Mouse (Mus musculus): ENCODE measurements around the gene Ado. TPM values are rescaled to one million over a fixed set of nuclear protein-coding genes. Genes with fewer than 3 reads are reported as not detected.
A peak's percentile ranks its signal among the peaks of the same experiment; 100 is the strongest.

The Ado gene
- polyA plus RNA-seq (2012; rRNA removed), result 38.2 and 39.3 TPM in 2 replicates

DNA sequence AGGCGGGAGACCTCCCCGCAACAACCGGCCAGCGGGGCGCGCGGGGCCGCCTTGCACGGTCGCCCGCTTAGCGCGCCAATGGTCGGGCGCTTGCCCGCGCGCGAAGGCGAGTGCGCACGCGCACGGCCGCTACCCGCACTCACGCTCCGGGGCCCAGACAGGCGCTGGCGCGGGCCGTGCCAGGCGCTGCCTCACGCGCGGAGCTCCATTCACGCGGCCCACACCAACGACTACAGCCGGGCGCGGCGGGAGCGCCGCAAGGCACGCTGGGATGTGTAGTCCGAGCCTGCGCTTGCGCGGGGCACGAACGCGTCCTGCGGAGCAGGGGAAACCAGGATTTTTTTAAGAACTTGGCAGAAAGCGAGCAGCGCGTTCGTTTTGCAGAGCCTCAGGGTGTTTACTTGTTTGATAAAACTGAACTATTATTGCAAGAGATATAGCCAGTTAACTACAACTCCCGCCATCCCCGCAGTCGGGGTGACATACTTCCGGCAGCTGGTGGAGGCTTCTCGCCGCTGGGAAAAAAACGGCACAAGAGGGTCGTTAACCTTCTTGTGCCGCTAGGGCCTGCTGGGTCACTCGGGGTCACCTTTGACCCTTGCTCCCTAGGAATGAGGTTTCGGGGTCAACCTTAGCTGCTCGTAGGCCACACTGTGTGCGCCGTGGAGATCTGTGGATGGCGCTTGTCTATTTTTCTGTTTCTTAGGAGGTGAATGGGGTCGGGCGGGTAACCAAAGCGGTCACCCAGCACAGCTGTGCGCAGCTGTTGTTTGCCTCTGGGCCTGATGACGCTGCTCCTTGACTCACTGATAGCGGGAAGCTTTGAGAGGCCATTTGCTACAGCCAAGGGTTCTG, at the start of gene Ado:
Gene Ado (minus strand): TSS at position 79 of the 855 bp plus-strand sequence.
- no peaks in the 10 kb centered on the region for H3K27me3 ChIP-seq (ENCODE audit: control insufficient read depth, insufficient read depth, low read length)
- H3K4me1 ChIP-seq (ENCODE audit: control insufficient read depth, insufficient read depth, low read length), result no peaks in the 10 kb centered on the region; the same call in 1 of the 2 replicates
- H3K4me3 ChIP-seq (replicated peaks; ENCODE audit: insufficient read depth, low read depth, low read length), result peak within 1 kb of the TSS; percentile 99
- WGBS, result under 1% methylated on average over 63 of the region's 79 CpGs
- DNase-seq, result peak; percentile 96 to 97
- TF ChIP-seq CTCF (IDR thresholded peaks at IDR 0.05; ENCODE audit: borderline replicate concordance, insufficient read depth, low read depth, low read length) (0 out of 2 replicates have a peak, but pooled peaks have one; percentile 22), POLR2A (IDR thresholded peaks at IDR 0.05; ENCODE audit: borderline replicate concordance, insufficient read depth, low read length) (peak; percentile 71)
- peak within 1 kb of the TSS; percentile 99 for H3K27ac ChIP-seq (ENCODE audit: insufficient read depth, low read length)

DNA sequence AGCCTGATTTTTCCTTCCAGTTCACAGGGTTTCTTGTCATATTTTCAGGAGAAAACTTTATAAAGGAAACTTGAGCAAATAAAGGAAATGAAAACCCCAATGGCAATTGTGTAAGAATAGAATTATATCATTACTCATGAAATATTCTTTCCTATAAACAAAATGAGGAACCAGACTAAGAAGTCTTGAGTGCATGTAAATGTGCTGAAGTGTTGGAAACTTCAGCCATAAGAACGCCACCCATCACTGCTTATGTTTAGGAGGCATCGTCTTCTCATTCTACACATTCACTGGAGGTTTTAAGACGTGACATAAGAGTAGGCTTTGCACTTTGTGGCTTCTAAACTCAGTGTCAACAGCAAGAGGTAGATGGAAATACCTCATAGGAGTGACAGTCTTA, 46.5 kb upstream of the Ado start:
- Histone ChIP-seq H3K4me3 (replicated peaks; ENCODE audit: insufficient read depth, low read depth, low read length) (no peak overlapping the region), H3K4me1 (ENCODE audit: control insufficient read depth, insufficient read depth, low read length) (no peaks in the 10 kb centered on the region), H3K27me3 (ENCODE audit: control insufficient read depth, insufficient read depth, low read length) (no peaks in the 10 kb centered on the region), H3K27ac (ENCODE audit: insufficient read depth, low read length) (no peak overlapping the region)
- TF ChIP-seq CTCF (IDR thresholded peaks at IDR 0.05; ENCODE audit: borderline replicate concordance, insufficient read depth, low read depth, low read length) (no peak), POLR2A (IDR thresholded peaks at IDR 0.05; ENCODE audit: borderline replicate concordance, insufficient read depth, low read length) (no peak)
- no peak for DNase-seq
- WGBS, result 83% methylated on average over 3 of the region's 3 CpGs

DNA sequence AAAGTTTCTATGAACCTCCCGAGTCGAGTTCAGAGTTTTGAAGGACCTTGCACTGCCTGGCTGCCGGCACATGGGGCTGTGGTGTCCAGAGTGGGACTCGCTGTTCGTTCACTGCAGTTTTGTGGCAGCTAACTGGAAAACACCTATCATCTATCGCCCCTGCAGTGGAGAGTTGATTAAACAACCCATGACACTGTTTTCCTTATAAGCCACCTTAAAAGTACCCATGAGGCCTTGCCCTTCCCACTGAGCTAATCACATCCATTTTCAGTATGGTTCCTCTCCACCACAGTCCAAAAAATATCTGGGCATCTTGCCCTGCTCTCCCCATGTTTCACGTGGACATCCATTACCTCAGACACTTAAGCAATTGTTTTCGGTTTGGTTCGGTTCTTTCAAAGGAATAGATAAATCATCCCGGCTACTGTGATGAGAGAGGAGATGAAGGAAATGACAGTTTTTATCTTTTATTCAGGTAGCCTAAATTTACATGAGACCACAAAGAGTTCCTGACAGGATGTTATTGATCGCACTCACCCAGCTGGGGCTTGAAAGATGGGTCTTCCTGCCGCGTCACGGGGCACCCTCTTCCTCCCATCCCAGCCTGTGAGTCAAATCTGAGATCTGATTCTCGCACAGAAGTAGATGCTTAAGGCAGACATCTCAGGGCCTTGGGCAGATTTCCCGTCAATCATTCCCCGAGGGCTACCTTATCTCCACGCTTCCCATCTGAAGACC, 37.3 kb upstream of the Ado start:
- no peaks in the 10 kb centered on the region for H3K27me3 ChIP-seq (ENCODE audit: control insufficient read depth, insufficient read depth, low read length)
- DNase-seq, result no peak
- 79% methylated on average over 18 of the region's 18 CpGs for WGBS

DNA sequence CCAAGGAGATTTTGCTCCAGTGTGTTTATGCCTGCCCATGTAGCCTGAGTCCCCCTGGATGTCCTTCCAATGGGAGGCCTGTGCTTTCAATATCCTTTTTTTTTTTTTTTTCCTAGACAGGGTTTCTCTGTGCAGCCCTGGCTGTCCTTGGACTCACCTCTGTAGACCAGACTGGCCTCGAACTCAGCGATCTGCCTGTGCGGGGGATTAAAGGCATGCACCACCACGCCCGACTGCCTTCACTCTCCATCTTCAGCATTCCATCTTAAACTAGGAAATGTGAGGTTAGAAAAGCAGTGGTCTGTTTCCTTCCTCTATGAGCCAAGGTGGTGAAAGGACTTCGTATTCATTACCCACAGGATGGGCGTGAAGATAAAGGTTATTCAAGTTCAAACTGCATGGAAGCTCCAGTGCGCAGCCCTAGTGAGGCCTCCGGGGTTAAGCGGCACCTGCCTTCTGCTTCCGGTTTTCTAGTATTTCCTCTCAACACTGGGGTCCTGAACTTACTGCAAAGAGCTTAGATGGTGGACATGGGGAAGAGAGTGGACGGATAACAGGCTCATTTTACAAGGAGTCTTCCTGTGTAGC, 33.0 kb upstream of the Ado start:
- Histone ChIP-seq H3K4me1 (ENCODE audit: control insufficient read depth, insufficient read depth, low read length) (peaks cover 4% of the 10 kb centered on the region; the same call in 1 of the 2 replicates), H3K27me3 (ENCODE audit: control insufficient read depth, insufficient read depth, low read length) (no peaks in the 10 kb centered on the region), H3K27ac (ENCODE audit: insufficient read depth, low read length) (no peak overlapping the region), H3K4me3 (replicated peaks; ENCODE audit: insufficient read depth, low read depth, low read length) (no peak overlapping the region)
- no peak for DNase-seq
- no peak for TF ChIP-seq POLR2A (IDR thresholded peaks at IDR 0.05; ENCODE audit: borderline replicate concordance, insufficient read depth, low read length)
- no peak for TF ChIP-seq CTCF (IDR thresholded peaks at IDR 0.05; ENCODE audit: borderline replicate concordance, insufficient read depth, low read depth, low read length)
- WGBS, result 91% methylated on average over 12 of the region's 12 CpGs

More for the DNA sequence above, 37.3 kb upstream of the Ado start:
- no peaks in the 10 kb centered on the region for H3K4me1 ChIP-seq (ENCODE audit: control insufficient read depth, insufficient read depth, low read length)
- no peak overlapping the region for H3K4me3 ChIP-seq (replicated peaks; ENCODE audit: insufficient read depth, low read depth, low read length)
- TF ChIP-seq POLR2A (IDR thresholded peaks at IDR 0.05; ENCODE audit: borderline replicate concordance, insufficient read depth, low read length) (no peak), CTCF (IDR thresholded peaks at IDR 0.05; ENCODE audit: borderline replicate concordance, insufficient read depth, low read depth, low read length) (no peak)
- no peak overlapping the region for H3K27ac ChIP-seq (ENCODE audit: insufficient read depth, low read length)

DNA sequence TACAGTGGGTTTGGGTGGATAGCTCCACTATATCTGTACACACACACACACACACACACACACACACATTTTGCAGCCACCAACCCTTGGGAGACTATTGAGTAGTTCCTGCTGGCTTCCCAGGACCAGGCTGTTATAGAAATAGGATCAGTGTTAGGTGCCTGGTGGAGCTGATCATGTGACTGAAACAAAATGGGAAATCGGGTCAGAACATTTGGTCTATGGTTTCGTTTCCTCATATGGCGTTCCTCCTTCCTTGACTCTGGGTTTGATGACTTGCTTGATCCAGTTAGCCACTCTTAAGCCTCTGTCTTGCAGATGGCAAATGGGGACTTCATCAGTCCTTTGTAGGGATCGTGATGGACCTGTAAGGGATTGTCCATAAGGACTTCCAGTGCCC, 31.1 kb upstream of the Ado start:
- no peaks in the 10 kb centered on the region for H3K27me3 ChIP-seq (ENCODE audit: control insufficient read depth, insufficient read depth, low read length)
- H3K4me3 ChIP-seq (replicated peaks; ENCODE audit: insufficient read depth, low read depth, low read length), result no peak overlapping the region
- no peak for DNase-seq
- TF ChIP-seq CTCF (IDR thresholded peaks at IDR 0.05; ENCODE audit: borderline replicate concordance, insufficient read depth, low read depth, low read length) (no peak), POLR2A (IDR thresholded peaks at IDR 0.05; ENCODE audit: borderline replicate concordance, insufficient read depth, low read length) (no peak)
- no peak overlapping the region for H3K27ac ChIP-seq (ENCODE audit: insufficient read depth, low read length)
- 95% methylated on average over 4 of the region's 4 CpGs for WGBS
- peaks cover 4% of the 10 kb centered on the region; the same call in 1 of the 2 replicates for H3K4me1 ChIP-seq (ENCODE audit: control insufficient read depth, insufficient read depth, low read length)

DNA sequence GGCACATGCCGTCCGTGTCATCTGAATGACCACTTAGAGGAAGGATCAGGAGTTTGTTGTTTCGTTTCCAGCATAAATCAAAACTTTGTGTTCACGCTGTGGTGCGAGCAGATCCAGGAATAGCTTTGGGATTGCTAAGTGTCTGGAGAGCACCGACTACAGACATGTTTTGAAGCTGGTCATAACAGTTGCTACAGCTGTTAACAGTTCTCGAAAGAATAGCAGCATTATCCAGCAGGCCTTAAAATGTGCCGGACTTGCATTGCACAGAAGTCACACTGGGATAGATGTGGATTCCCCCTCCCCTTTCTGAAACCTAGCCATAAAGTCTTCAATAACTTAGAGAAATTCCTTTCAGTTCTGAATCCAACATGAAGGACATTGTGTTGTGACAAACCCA, 24.6 kb upstream of the Ado start:
- 57% methylated on average over 8 of the region's 8 CpGs for WGBS

DNA sequence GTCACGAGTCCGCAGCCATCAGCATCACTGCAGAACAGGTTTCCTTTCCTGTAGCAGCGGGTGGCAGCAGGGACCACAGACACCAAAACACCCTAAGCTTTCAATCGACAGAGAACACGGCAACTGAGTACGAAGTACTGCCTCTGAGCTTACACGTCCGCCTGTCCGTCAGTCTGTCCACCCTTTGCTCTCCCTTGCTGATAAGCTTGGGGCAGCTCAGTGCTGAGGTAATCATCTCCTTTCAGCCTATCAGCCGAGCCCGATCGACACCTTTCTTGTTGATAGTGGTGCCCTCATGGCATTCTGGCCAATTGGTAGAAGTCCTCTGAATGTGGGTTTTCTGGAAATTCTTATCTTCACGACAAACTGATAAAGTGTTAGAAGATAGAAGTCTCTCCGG, 22.7 kb upstream of the Ado start:
- H3K27ac ChIP-seq (ENCODE audit: insufficient read depth, low read length), result no peak overlapping the region
- H3K27me3 ChIP-seq (ENCODE audit: control insufficient read depth, insufficient read depth, low read length), result no peaks in the 10 kb centered on the region
- no peak for DNase-seq
- H3K4me3 ChIP-seq (replicated peaks; ENCODE audit: insufficient read depth, low read depth, low read length), result no peak overlapping the region
- no peaks in the 10 kb centered on the region for H3K4me1 ChIP-seq (ENCODE audit: control insufficient read depth, insufficient read depth, low read length)
- 95% methylated on average over 14 of the region's 14 CpGs for WGBS
- TF ChIP-seq POLR2A (IDR thresholded peaks at IDR 0.05; ENCODE audit: borderline replicate concordance, insufficient read depth, low read length) (no peak), CTCF (IDR thresholded peaks at IDR 0.05; ENCODE audit: borderline replicate concordance, insufficient read depth, low read depth, low read length) (no peak)

More for the DNA sequence above, 24.6 kb upstream of the Ado start:
- no peak overlapping the region for H3K27ac ChIP-seq (ENCODE audit: insufficient read depth, low read length)
- no peak overlapping the region for H3K4me3 ChIP-seq (replicated peaks; ENCODE audit: insufficient read depth, low read depth, low read length)
- no peaks in the 10 kb centered on the region for H3K27me3 ChIP-seq (ENCODE audit: control insufficient read depth, insufficient read depth, low read length)
- TF ChIP-seq CTCF (IDR thresholded peaks at IDR 0.05; ENCODE audit: borderline replicate concordance, insufficient read depth, low read depth, low read length) (no peak), POLR2A (IDR thresholded peaks at IDR 0.05; ENCODE audit: borderline replicate concordance, insufficient read depth, low read length) (no peak)
- H3K4me1 ChIP-seq (ENCODE audit: control insufficient read depth, insufficient read depth, low read length), result peaks cover 3% of the 10 kb centered on the region; the same call in 1 of the 2 replicates
- no peak for DNase-seq
